Mouse (Mus musculus) cerebellum, adult 2 months (tissue): ENCODE results near the gene Mmrn1. TPM values are rescaled to one million over a fixed set of nuclear protein-coding genes. Genes with fewer than 3 reads are reported as not detected.
"Not testable (repeated sequence)": the region's sequence is repeated elsewhere in the genome, so short reads cannot be mapped to it uniquely, and the experiment has no call there.

Experiments
- DNase-seq, 2 experiments: peaks; one replicate each; pipeline ENCODE4 v3.0.0; 2021
- H3K27ac ChIP-seq: fragments of 200-500 bp; 2 replicates; pipeline ENCODE4 v1.5.1; 2012; ENCODE audit warnings: low read length, control low read depth, inconsistent platforms; ENCODE audit not compliant: insufficient read depth
- H3K27me3 ChIP-seq: fragments of 200-500 bp; 2 replicates; pipeline ENCODE4 v1.6.1; 2012; ENCODE audit warnings: inconsistent platforms, mild to moderate bottlenecking, low read length, moderate library complexity; ENCODE audit not compliant: control insufficient read depth, insufficient read depth
- H3K4me1 ChIP-seq: fragments of 200-500 bp; 2 replicates; pipeline ENCODE4 v1.6.1; 2011; ENCODE audit warnings: low read length; ENCODE audit not compliant: control insufficient read depth, insufficient read depth
- H3K4me3 ChIP-seq: fragments of 200-500 bp; replicated peaks from 2 replicates; pipeline ENCODE3; 2011; ENCODE audit warnings: mild to moderate bottlenecking, low read depth, low read length, control low read depth; ENCODE audit not compliant: insufficient read depth
- CTCF ChIP-seq: fragments of 200-500 bp; IDR thresholded peaks from 2 replicates; pipeline ENCODE4 v1.5.1; 2011; ENCODE audit warnings: low read depth, mild to moderate bottlenecking, control low read depth, low read length, moderate library complexity, borderline replicate concordance; ENCODE audit not compliant: insufficient read depth
- POLR2A ChIP-seq: fragments of 200-500 bp; IDR thresholded peaks from 2 replicates; pipeline ENCODE4 v1.6.1; 2011; ENCODE audit warnings: low read length, control low read depth, borderline replicate concordance; ENCODE audit not compliant: insufficient read depth
- WGBS: fragments of 180-500 bp; shearing (Covaris S2); methylation state at CpG from one replicate; pipeline ENCODE4 v1.1.7; 2018; 5-methylcytosine and 5-hydroxymethylcytosine counted together
- polyA plus RNA-seq: library from polyadenylated mRNA; depleted of rRNA; stranded (reverse); fragments of >200 nt; gene quantifications from 2 replicates; pipeline ENCODE4 v1.2.3, GENCODE M21; 2012; rRNA removed

Mmrn1 gene
- 0.03 TPM in 1 of 2 replicates, not detected in the other for polyA plus RNA-seq

DNA sequence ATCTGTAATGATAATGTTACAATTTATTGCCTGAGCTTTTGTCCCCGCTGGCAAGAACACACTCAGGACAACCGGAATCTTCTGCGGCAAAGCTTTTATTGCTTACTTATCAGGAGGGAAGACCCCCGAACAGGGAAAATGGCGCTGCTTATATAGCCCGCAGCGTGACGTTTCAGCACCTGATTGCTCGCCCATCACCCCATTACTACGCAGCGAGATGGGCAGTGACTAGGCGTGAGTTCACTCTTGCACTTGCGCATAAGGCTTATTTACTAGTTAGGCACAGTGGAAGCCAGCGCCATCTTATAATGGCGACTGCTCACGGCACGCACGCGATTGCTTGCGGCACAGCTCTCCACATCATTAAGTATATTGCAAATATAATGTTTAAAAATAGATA lies at the start of gene Mmrn1:
TSS of gene Mmrn1 (plus strand) at position 301 of the 400 bp plus-strand sequence.
- 98% methylated on average over 20 of the region's 20 CpGs for WGBS
- H3K27ac ChIP-seq, H3K4me1 ChIP-seq, H3K27me3 ChIP-seq, H3K4me3 ChIP-seq, DNase-seq: not testable (repeated sequence)

- TF ChIP-seq POLR2A (no peak), CTCF (no peak)
- 93% methylated on average over 7 of the region's 7 CpGs for WGBS
- no peak overlapping the region for H3K27ac ChIP-seq
- H3K4me3 ChIP-seq = no peak overlapping the region
- H3K27me3 ChIP-seq = no peaks in the 10 kb centered on the region
- no peak for DNase-seq
- no peaks in the 10 kb centered on the region for H3K4me1 ChIP-seq
These were observed 44.4 kb upstream of the Mmrn1 start for GRCm38 (mm10) chr6:60880362-60880761.

GRCm38 (mm10) chr6:60881534-60881933 lies 43.2 kb upstream of the Mmrn1 start:
- no peaks in the 10 kb centered on the region for H3K27me3 ChIP-seq
- no peak overlapping the region for H3K4me3 ChIP-seq
- TF ChIP-seq POLR2A = no peak
- TF ChIP-seq CTCF = no peak
- no peak for DNase-seq
- H3K4me1 ChIP-seq = no peaks in the 10 kb centered on the region
- 60% methylated on average over 2 of the region's 2 CpGs for WGBS
- H3K27ac ChIP-seq = no peak overlapping the region

GRCm38 (mm10) chr6:60907272-60907671 lies 17.5 kb upstream of the Mmrn1 start:
- no peaks in the 10 kb centered on the region for H3K27me3 ChIP-seq
- DNase-seq = no peak
- 88% methylated on average over 2 of the region's 2 CpGs for WGBS
- H3K4me3 ChIP-seq = no peak overlapping the region
- TF ChIP-seq POLR2A = no peak
- TF ChIP-seq CTCF = no peak
- no peak overlapping the region for H3K27ac ChIP-seq
- no peaks in the 10 kb centered on the region for H3K4me1 ChIP-seq

DNA sequence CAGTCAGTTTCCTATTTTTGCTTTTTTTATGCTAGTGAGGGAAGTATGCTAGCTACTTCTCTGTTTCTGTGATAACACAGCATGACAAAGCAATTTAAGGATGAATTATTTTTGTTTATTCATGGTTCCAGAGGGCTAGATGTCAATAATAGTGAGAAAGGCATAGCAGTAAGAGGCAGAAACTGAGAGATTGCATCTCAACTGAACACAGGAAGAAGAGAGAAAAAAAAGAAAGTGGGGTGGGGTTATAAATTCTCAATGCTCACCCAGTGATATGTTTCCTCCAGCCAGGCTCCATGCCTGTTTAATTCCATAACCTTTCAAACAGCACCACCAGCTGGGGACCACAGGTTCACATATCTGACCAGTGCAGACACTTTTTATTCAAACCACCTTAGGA lies 6.6 kb downstream of the Mmrn1 start:
- DNase-seq = peak; percentile 20 to 23
- H3K4me3 ChIP-seq = no peak overlapping the region
- no peak overlapping the region for H3K27ac ChIP-seq
- TF ChIP-seq CTCF (peak; percentile 54; the same call in 1 of the 2 replicates), POLR2A (no peak)
- no peaks in the 10 kb centered on the region for H3K4me1 ChIP-seq
- H3K27me3 ChIP-seq = no peaks in the 10 kb centered on the region

DNA sequence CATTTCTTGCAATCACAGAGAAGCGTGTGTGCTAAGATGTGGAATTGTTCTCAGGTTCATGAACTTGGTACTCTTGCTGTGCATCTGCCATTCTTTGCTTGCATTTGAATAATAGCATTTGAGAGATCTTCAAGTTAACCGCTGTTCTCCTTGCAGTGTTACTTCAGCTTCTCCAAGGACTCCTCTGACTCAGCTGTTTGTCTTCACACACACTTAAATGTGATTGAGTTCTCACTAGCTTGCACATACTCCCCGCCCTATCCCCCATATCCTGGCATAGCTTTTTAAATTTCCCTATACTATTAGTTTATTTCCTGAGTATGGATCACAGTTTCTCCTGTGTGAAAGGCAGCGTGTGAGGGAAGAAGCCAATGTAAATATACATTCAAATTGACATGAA lies 10.1 kb downstream of the Mmrn1 start:
- DNase-seq = no peak
- no peak overlapping the region for H3K27ac ChIP-seq
- TF ChIP-seq POLR2A = no peak
- no peak for TF ChIP-seq CTCF
- WGBS = 87% methylated on average over 4 of the region's 4 CpGs
- no peaks in the 10 kb centered on the region for H3K4me1 ChIP-seq
- no peak overlapping the region for H3K4me3 ChIP-seq
- no peaks in the 10 kb centered on the region for H3K27me3 ChIP-seq

- DNase-seq = no peak
- TF ChIP-seq CTCF (no peak), POLR2A (no peak)
- Histone ChIP-seq H3K4me3 (no peak overlapping the region), H3K4me1 (no peaks in the 10 kb centered on the region), H3K27ac (no peak overlapping the region), H3K27me3 (no peaks in the 10 kb centered on the region)
- 71% methylated on average over 4 of the region's 4 CpGs for WGBS
These were observed 10.8 kb downstream of the Mmrn1 start for GRCm38 (mm10) chr6:60935448-60936130.

DNA sequence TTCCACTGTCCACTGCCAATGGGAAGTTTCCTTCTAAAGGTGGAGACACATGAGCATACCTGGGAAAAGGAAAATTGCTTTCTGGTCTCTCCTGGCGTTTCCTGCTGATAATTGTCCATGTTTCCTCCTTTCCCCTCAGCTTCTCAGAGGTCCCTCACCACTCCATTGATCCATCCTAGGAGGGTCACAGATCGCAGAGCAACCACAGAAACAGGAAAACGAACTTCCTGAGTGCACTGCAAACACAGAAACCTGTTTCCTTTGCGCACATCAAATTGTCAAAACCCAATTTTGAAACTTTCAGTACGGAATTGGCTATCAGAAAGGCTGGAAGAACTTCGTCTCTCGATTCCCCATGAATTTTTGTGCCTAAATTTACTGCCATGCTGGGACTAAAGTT lies 19.4 kb downstream of the Mmrn1 start:
- Histone ChIP-seq H3K4me1 (no peaks in the 10 kb centered on the region), H3K27ac (no peak overlapping the region), H3K4me3 (no peak overlapping the region), H3K27me3 (no peaks in the 10 kb centered on the region)
- 87% methylated on average over 7 of the region's 7 CpGs for WGBS
- no peak for TF ChIP-seq POLR2A
- no peak for TF ChIP-seq CTCF
- no peak for DNase-seq

DNA sequence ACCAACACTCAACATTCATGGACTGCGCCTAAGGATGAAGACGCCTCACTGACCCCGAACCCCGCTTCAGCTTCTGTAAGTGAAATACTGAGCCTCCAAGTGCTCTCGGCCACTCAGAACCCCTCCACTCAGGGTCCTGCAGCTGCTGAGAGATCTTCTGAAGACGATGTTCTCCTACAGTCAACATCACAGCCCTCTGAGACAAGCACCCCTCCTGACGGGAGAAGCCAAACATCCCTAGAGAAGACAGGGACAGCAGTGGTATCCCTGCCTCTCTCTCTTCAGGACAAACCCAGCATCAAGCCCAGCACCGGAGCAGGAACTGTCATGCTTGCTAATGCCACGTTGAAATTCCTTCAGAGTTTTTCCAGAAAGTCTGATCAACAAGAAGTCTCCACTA lies 19.8 kb downstream of the Mmrn1 start:
- 81% methylated on average over 9 of the region's 9 CpGs for WGBS
- H3K27ac ChIP-seq = no peak overlapping the region
- no peak for TF ChIP-seq POLR2A
- TF ChIP-seq CTCF = no peak
- no peak for DNase-seq
- H3K4me3 ChIP-seq = no peak overlapping the region
- no peaks in the 10 kb centered on the region for H3K27me3 ChIP-seq
- H3K4me1 ChIP-seq = no peaks in the 10 kb centered on the region
